Mouse (Mus musculus) R1 (cell line): ENCODE data around the gene Zkscan1.
"Not testable (repeated sequence)": the region's sequence is repeated elsewhere in the genome, so short reads cannot be mapped to it uniquely, and the experiment has no call there.

ENCODE experiments used
- DNase-seq: peaks from one replicate; pipeline ENCODE4 v3.0.0-alpha.2; 2018; ENCODE audit warnings: low read depth, low spot score

Zkscan1 gene

GRCm38 (mm10) chr5:138084996-138085395 lies at the start of gene Zkscan1:
Gene Zkscan1 (plus strand): TSS chr5:138085084.
- DNase-seq = peak; percentile 97

GRCm38 (mm10) chr5:138052894-138053293 lies 32.0 kb upstream of the Zkscan1 start, which contains the start of gene Smok3c:
Gene Smok3c (plus strand): TSS chr5:138053194.
- DNase-seq = not testable (repeated sequence)

- DNase-seq = no peak
Observed at GRCm38 (mm10) chr5:138073803-138074202, 11.1 kb upstream of the Zkscan1 start.

GRCm38 (mm10) chr5:138075684-138076083 lies 9.2 kb upstream of the Zkscan1 start:
- DNase-seq = no peak

- DNase-seq = no peak
Observed at GRCm38 (mm10) chr5:138076148-138076547, 8.7 kb upstream of the Zkscan1 start.

- DNase-seq = no peak
Observed at GRCm38 (mm10) chr5:138080456-138080855, 4.4 kb upstream of the Zkscan1 start.

GRCm38 (mm10) chr5:138081446-138081845 lies 3.4 kb upstream of the Zkscan1 start:
- DNase-seq = no peak

GRCm38 (mm10) chr5:138083318-138083900 lies 1.5 kb upstream of the Zkscan1 start:
- DNase-seq = no peak

GRCm38 (mm10) chr5:138083936-138084335 lies 948 bp upstream of the Zkscan1 start:
- no peak for DNase-seq

GRCm38 (mm10) chr5:138084507-138084906 lies 377 bp upstream of the Zkscan1 start:
- DNase-seq = no peak

- DNase-seq = no peak
Observed at GRCm38 (mm10) chr5:138085421-138085911, 582 bp downstream of the Zkscan1 start.

- no peak for DNase-seq
Observed at GRCm38 (mm10) chr5:138086842-138087241, 2.0 kb downstream of the Zkscan1 start.

- DNase-seq = no peak
Observed at GRCm38 (mm10) chr5:138088366-138088765, 3.5 kb downstream of the Zkscan1 start.

GRCm38 (mm10) chr5:138089108-138089551 lies 4.2 kb downstream of the Zkscan1 start:
- no peak for DNase-seq

GRCm38 (mm10) chr5:138090271-138090670 lies 5.4 kb downstream of the Zkscan1 start:
- DNase-seq = peak; percentile 69

- DNase-seq = peak; percentile 47
Observed at GRCm38 (mm10) chr5:138090737-138091136, 5.9 kb downstream of the Zkscan1 start.

- DNase-seq = no peak
Observed at GRCm38 (mm10) chr5:138092771-138093170, 7.9 kb downstream of the Zkscan1 start.

GRCm38 (mm10) chr5:138094474-138094873 lies 9.6 kb downstream of the Zkscan1 start:
- no peak for DNase-seq

- DNase-seq = no peak
Observed at GRCm38 (mm10) chr5:138104976-138105375, 20.1 kb downstream of the Zkscan1 start.

GRCm38 (mm10) chr5:138107130-138107529 lies 22.2 kb downstream of the Zkscan1 start:
- no peak for DNase-seq

- not testable (repeated sequence) for DNase-seq
Observed at GRCm38 (mm10) chr5:138109847-138110396, 25.0 kb downstream of the Zkscan1 start.

- DNase-seq = peak; percentile 95
Observed at GRCm38 (mm10) chr5:138116255-138117198, 31.6 kb downstream of the Zkscan1 start, which contains the start of gene Zscan21. Gene Zscan21 (plus strand): TSS chr5:138116903.
